Mouse (Mus musculus) small intestine, adult 2 months (tissue): Measurements from ENCODE around the gene Mesp1. TPM values are rescaled to one million over a fixed set of nuclear protein-coding genes. Genes with fewer than 3 reads are reported as not detected.

ENCODE experiments used
- H3K27ac ChIP-seq: fragments of 200-500 bp; 2 replicates; pipeline ENCODE4 v1.5.1; 2012; ENCODE audit warnings: low read depth, low read length, control low read depth, inconsistent platforms; ENCODE audit not compliant: insufficient read depth
- H3K27me3 ChIP-seq: fragments of 200-500 bp; 2 replicates; pipeline ENCODE4 v1.6.1; 2012; ENCODE audit warnings: mild to moderate bottlenecking, moderate library complexity, low read length, inconsistent platforms; ENCODE audit not compliant: control insufficient read depth, insufficient read depth
- H3K36me3 ChIP-seq: fragments of 200-500 bp; 2 replicates; pipeline ENCODE4 v1.6.1; 2012; ENCODE audit warnings: mild to moderate bottlenecking, low read length, control low read depth, inconsistent platforms; ENCODE audit not compliant: control insufficient read depth, insufficient read depth
- H3K4me1 ChIP-seq: fragments of 200-500 bp; 2 replicates; pipeline ENCODE4 v1.6.1; 2012; ENCODE audit warnings: low read length, inconsistent platforms, mixed read lengths; ENCODE audit not compliant: control insufficient read depth, insufficient read depth, insufficient read length
- H3K4me3 ChIP-seq: fragments of 200-500 bp; 2 replicates; pipeline ENCODE4 v1.5.1; 2012; ENCODE audit warnings: low read depth, mild to moderate bottlenecking, control low read depth, inconsistent platforms, low read length, moderate library complexity
- CTCF ChIP-seq: fragments of 200-500 bp; IDR thresholded peaks from 2 replicates; pipeline ENCODE4 v1.5.1; 2012; ENCODE audit warnings: low read depth, mild to moderate bottlenecking, control low read depth, inconsistent platforms, low read length, moderate library complexity, mixed read lengths; ENCODE audit not compliant: insufficient replicate concordance, insufficient read length; ENCODE audit errors: extremely low read depth
- POLR2A ChIP-seq: fragments of 200-500 bp; IDR thresholded peaks from 2 replicates; pipeline ENCODE4 v1.6.1; 2012; ENCODE audit warnings: low read depth, mild to moderate bottlenecking, control low read depth, inconsistent platforms, low read length, moderate library complexity
- WGBS: fragments of 180-500 bp; shearing (Covaris S2); methylation state at CpG from one replicate; pipeline ENCODE4 v1.1.7; 2018; 5-methylcytosine and 5-hydroxymethylcytosine counted together
- polyA plus RNA-seq: library from polyadenylated mRNA; depleted of rRNA; stranded (reverse); fragments of >200 nt; gene quantifications from 2 replicates; pipeline ENCODE4 v1.2.3, GENCODE M21; 2012

The Mesp1 gene
- polyA plus RNA-seq, 1 experiment: 1.2 TPM

DNA sequence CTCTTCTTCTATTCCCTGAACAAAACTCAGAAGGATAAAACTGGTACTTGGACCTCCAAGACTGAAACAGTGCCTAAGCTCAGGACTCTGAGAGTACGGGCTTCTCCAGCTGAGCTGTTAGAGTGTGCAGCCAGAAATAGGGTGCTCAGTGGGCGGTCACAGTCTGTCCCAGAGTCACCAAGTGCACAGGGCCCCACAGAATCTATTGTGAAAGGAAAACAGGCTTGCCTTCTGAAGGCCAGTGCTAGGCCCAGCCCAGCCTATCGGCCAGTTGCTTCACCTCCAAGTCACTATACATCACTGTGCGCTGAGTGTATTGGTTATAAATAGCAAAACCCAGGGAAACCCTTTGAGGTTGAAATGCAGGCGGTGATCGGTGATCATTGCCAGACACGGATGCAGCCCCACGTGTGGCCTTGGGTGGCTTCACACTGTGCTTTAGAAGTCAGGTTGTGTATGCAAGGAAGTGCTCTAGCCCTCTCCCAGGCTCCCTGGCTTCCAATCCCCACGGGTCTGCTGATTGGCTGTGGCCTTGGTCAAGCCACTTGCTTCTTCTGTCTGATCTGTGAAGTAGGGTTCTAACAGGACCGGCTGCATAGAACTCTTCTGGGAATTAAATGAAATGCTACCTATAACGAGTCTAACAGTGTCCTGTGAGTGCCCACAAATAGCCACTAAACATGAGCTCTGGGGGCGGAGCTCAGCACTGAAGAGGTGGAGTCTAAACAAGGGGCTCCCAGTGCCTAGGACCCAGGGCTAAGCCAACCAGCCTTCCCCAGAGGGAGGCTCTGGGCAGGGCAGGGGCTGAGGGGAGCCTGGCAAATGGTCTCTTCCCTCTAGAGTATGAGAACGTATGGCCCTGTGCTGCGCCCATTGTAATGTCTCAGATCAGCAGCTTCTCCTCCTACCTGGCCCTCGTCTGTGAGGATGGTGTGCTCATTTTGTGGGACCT is 21.8 kb downstream of the Mesp1 start:
- Histone ChIP-seq H3K27ac (no peak overlapping the region), H3K27me3 (no peaks in the 10 kb centered on the region), H3K4me3 (no peak overlapping the region), H3K4me1 (no peaks in the 10 kb centered on the region), H3K36me3 (no peaks in the 10 kb centered on the region)
- WGBS: 70% methylated on average over 15 of the region's 15 CpGs
- TF ChIP-seq POLR2A: no peak
- TF ChIP-seq CTCF: no peak

DNA sequence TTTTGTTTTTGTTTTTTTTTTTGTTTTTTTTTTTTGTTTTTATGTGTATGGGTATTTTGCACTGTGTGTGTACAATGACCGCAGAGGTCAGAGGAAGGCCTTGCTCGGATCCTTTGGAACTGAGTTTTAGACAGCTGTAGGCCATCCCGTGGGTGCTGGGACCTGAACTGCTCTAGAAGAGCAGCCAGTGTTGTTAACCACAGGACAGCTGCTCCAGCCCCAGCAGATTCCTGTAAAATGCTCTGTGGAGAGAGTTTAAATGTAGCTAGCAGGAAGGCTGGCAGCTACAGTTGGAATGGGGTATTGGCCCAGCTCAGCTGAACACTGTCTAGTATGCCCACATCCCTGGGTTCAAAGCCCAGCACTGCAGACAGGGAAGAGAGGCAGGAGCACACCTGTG is 23.9 kb downstream of the Mesp1 start:
- WGBS: 87% methylated on average over 3 of the region's 3 CpGs

DNA sequence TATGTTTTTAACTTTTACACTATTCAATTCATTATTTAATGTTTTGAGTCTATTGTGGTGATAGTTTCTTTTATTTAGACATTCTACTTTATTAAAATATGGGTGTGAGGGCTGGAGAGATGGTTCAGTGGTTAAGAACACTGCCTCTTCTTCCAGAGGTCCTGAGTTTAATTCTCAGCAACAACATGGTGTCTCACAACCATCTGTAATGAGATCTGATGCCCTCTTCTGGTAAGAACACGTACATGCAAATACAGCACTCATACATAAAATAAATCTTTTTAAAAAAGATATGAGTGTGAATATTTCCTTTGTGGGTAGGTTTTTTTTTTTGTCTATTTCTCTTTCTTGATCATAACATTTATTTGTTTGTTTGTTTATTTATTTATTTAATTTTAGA is 27.6 kb downstream of the Mesp1 start:
- no peak overlapping the region for H3K27ac ChIP-seq
- no peak overlapping the region for H3K4me3 ChIP-seq
- 54% methylated on average over 1 of the region's 1 CpGs for WGBS
- TF ChIP-seq POLR2A: no peak
- TF ChIP-seq CTCF: no peak
- no peaks in the 10 kb centered on the region for H3K27me3 ChIP-seq
- H3K36me3 ChIP-seq: no peaks in the 10 kb centered on the region
- H3K4me1 ChIP-seq: no peaks in the 10 kb centered on the region

More for the DNA sequence above, 23.9 kb downstream of the Mesp1 start:
- H3K36me3 ChIP-seq: no peaks in the 10 kb centered on the region
- H3K27ac ChIP-seq: no peak overlapping the region
- no peak for TF ChIP-seq CTCF
- TF ChIP-seq POLR2A: no peak
- no peaks in the 10 kb centered on the region for H3K27me3 ChIP-seq
- no peak overlapping the region for H3K4me3 ChIP-seq
- no peaks in the 10 kb centered on the region for H3K4me1 ChIP-seq

DNA sequence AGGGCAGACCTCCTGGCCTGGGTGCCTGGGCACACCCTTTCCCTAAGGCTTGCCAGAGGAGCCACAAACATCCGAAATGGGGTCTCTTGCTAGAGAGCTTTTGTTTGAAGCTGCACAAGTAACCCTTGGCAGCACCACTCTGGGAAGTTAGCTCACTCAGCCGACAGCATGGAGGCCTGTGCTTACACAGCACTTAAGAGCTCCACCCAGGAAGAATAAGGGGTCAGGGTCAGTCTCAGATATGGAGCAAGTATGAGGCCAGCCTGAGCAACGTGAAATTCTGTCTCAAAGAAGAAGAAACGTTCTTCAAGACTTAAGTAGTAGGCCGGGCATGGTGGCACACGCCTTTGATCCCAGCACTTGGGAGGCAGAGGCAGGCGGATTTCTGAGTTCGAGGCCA is 31.5 kb downstream of the Mesp1 start:
- Histone ChIP-seq H3K27ac (no peak overlapping the region), H3K27me3 (no peaks in the 10 kb centered on the region), H3K4me3 (no peak overlapping the region), H3K4me1 (no peaks in the 10 kb centered on the region), H3K36me3 (no peaks in the 10 kb centered on the region)
- no peak for TF ChIP-seq CTCF
- TF ChIP-seq POLR2A: no peak
- WGBS: 62% methylated on average over 8 of the region's 8 CpGs

DNA sequence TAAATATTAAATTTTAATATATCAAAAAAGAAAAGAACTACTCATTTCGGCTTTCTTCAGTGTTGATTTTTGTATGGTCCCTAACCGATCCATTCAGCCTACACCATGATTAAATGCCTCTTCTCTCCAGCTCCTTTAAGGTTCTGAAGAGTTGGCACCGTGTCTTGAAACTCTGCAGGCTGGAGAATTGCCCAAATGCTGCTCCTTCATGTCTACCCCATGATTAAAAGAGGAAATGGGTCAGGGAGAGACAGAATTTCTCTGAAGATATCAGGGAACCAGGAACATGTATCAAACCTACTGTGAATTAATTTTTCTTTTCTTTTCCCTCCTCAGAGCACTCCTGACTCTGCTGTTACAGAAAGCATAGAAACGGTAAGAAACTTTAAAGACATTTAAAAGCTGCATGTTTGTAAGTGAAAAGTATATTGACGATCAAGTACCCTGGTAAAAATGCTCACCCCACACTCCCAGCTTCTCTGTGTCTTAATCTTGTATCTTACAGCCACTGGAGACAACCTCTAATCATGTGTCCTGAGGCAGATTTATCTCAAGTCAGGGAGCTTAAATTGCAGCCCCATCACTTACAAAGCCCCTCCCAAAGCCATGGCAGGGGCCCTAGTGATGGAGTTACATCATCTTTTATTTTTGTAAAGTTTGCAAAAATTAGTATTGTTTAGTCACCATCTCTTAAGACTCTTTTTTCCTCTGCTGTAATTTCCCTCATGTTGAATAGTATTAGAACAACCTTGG is 32.3 kb downstream of the Mesp1 start:
- H3K4me3 ChIP-seq: no peak overlapping the region
- H3K27me3 ChIP-seq: no peaks in the 10 kb centered on the region
- no peak overlapping the region for H3K27ac ChIP-seq
- TF ChIP-seq CTCF: no peak
- TF ChIP-seq POLR2A: no peak
- no peaks in the 10 kb centered on the region for H3K4me1 ChIP-seq
- no peaks in the 10 kb centered on the region for H3K36me3 ChIP-seq
- 72% methylated on average over 5 of the region's 5 CpGs for WGBS

DNA sequence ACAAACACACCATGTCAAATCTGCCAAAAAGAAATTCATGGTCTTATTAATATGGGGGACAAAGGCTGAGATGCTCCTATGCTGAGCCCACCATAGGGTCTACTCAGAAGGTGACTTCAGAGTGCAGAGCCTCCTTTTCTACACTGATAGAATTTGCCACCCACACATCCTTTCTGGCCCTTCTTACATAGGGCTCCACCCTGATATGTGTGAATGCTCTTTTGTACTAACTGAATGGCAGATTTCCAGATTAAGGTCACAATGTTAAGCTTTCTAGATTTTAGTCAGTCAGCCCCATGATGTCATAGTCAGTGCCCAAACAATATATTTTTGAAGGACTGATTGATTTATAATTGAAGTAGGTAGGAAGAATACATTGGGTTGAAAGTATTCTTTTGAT is 33.8 kb downstream of the Mesp1 start:
- Histone ChIP-seq H3K4me3 (no peak overlapping the region), H3K4me1 (no peaks in the 10 kb centered on the region), H3K27me3 (no peaks in the 10 kb centered on the region), H3K36me3 (no peaks in the 10 kb centered on the region), H3K27ac (no peak overlapping the region)
- TF ChIP-seq POLR2A: no peak
- no peak for TF ChIP-seq CTCF

DNA sequence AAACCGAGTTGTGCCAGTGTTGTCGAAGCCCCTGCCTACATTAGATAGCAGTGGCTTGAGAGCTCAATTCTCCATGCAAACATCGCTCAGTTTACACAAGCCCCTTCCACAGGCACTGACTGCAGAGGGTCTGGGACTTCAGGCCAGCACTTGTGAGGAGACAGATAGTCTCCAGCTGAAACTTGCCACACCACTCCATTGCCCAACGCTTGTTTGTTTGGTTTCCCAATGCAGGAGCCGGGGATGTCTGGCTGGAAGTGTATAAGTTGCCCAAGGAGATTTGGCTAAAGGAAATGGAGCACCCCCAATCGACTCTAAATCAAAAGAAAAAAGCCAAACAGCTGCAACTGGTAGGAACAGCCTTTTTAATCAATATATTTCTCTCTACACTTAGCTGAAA is 35.4 kb downstream of the Mesp1 start:
- no peak overlapping the region for H3K4me3 ChIP-seq
- H3K27me3 ChIP-seq: no peaks in the 10 kb centered on the region
- H3K27ac ChIP-seq: no peak overlapping the region
- H3K36me3 ChIP-seq: no peaks in the 10 kb centered on the region
- 55% methylated on average over 6 of the region's 6 CpGs for WGBS
- no peak for TF ChIP-seq CTCF
- no peak for TF ChIP-seq POLR2A
- H3K4me1 ChIP-seq: no peaks in the 10 kb centered on the region
